Mouse (Mus musculus) limb, embryonic 15.5 days (tissue): ENCODE measurements around the gene Atp6v1e2. TPM values are rescaled to one million over a fixed set of nuclear protein-coding genes. Genes with fewer than 3 reads are reported as not detected.

ENCODE experiments used
- ATAC-seq: fragments of 200-750 bp; cut with Nextera tagmentation; 2 replicates; pipeline ENCODE4 v1.8.0; 2017; ENCODE audit warnings: low read depth, moderate TSS enrichment; ENCODE audit not compliant: insufficient number of reproducible peaks, low FRiP score, low TSS enrichment
- H3K27ac ChIP-seq: fragments of 300-500 bp; sonication (generic); 2 replicates; pipeline ENCODE4 v1.5.1; 2015; ENCODE audit warnings: moderate library complexity, mild to moderate bottlenecking, inconsistent platforms
- H3K27me3 ChIP-seq: fragments of 300-500 bp; sonication (generic); 2 replicates; pipeline ENCODE4 v1.6.1; 2015; ENCODE audit warnings: inconsistent platforms
- H3K36me3 ChIP-seq: fragments of 300-500 bp; sonication (generic); 2 replicates; pipeline ENCODE4 v1.6.1; 2015; ENCODE audit warnings: inconsistent platforms
- H3K4me1 ChIP-seq: fragments of 300-500 bp; sonication (generic); 2 replicates; pipeline ENCODE4 v1.6.1; 2015; ENCODE audit warnings: inconsistent platforms
- H3K4me2 ChIP-seq: fragments of 300-500 bp; sonication (generic); 2 replicates; pipeline ENCODE4 v1.6.1; 2015; ENCODE audit warnings: mild to moderate bottlenecking, inconsistent platforms
- H3K4me3 ChIP-seq: fragments of 300-500 bp; sonication (generic); 2 replicates; pipeline ENCODE4 v1.5.1; 2015; ENCODE audit warnings: mild to moderate bottlenecking, inconsistent platforms
- H3K9ac ChIP-seq: fragments of 300-500 bp; sonication (generic); 2 replicates; pipeline ENCODE4 v1.6.1; 2015; ENCODE audit warnings: inconsistent platforms
- H3K9me3 ChIP-seq: fragments of 300-500 bp; sonication (generic); 2 replicates; pipeline ENCODE4 v1.6.1; 2016; ENCODE audit warnings: inconsistent platforms
- WGBS: fragments of 180-500 bp; shearing (Covaris S2); methylation state at CpG from one replicate; pipeline ENCODE4 v1.1.7; 2015; 5-methylcytosine and 5-hydroxymethylcytosine counted together
- polyA plus RNA-seq: library from polyadenylated mRNA; unstranded; fragments of >200 nt; fragmentation: Nextera tagmentation; extraction: Ambion mirVana; gene quantifications from 2 replicates; pipeline ENCODE4 v1.2.1, GENCODE M21; 2015

Gene Atp6v1e2
- polyA plus RNA-seq, 1 experiment from 2014 or later, result not detected

GRCm38 (mm10) chr17:86909733-86910495, 37.8 kb downstream of the Atp6v1e2 start:
- Histone ChIP-seq H3K4me2 (no peak overlapping the region), H3K4me3 (no peak overlapping the region), H3K27me3 (peaks cover 7% of the 10 kb centered on the region; the same call in 1 of the 2 replicates), H3K9ac (no peak overlapping the region), H3K27ac (no peak overlapping the region), H3K4me1 (peaks cover 15% of the 10 kb centered on the region), H3K36me3 (no peaks in the 10 kb centered on the region), H3K9me3 (no peaks in the 10 kb centered on the region)
- 72% methylated on average over 14 of the region's 14 CpGs for WGBS
- no peak for ATAC-seq

GRCm38 (mm10) chr17:86908316-86908715, 39.4 kb downstream of the Atp6v1e2 start:
- peaks cover 7% of the 10 kb centered on the region; the same call in 1 of the 2 replicates for H3K27me3 ChIP-seq
- H3K4me2 ChIP-seq, result no peak overlapping the region
- no peaks in the 10 kb centered on the region for H3K9me3 ChIP-seq
- no peak overlapping the region for H3K4me3 ChIP-seq
- H3K4me1 ChIP-seq, result peaks cover 22% of the 10 kb centered on the region
- no peak overlapping the region for H3K9ac ChIP-seq
- ATAC-seq, result no peak
- H3K36me3 ChIP-seq, result no peaks in the 10 kb centered on the region
- no peak overlapping the region for H3K27ac ChIP-seq
- WGBS, result 66% methylated on average over 8 of the region's 8 CpGs

GRCm38 (mm10) chr17:86907092-86907491, 40.6 kb downstream of the Atp6v1e2 start:
- Histone ChIP-seq H3K9ac (no peak overlapping the region), H3K36me3 (no peaks in the 10 kb centered on the region), H3K4me3 (no peak overlapping the region), H3K27ac (no peak overlapping the region), H3K27me3 (peaks cover 7% of the 10 kb centered on the region; the same call in 1 of the 2 replicates), H3K9me3 (no peaks in the 10 kb centered on the region), H3K4me1 (peaks cover 22% of the 10 kb centered on the region), H3K4me2 (no peak overlapping the region)
- 81% methylated on average over 3 of the region's 3 CpGs for WGBS
- no peak for ATAC-seq

- Histone ChIP-seq H3K9ac (no peak overlapping the region), H3K4me2 (no peak overlapping the region), H3K9me3 (no peaks in the 10 kb centered on the region), H3K4me3 (no peak overlapping the region), H3K4me1 (peaks cover 22% of the 10 kb centered on the region), H3K27ac (no peak overlapping the region), H3K27me3 (peaks cover 7% of the 10 kb centered on the region; the same call in 1 of the 2 replicates), H3K36me3 (no peaks in the 10 kb centered on the region)
- ATAC-seq, result no peak
- WGBS, result 35% methylated on average over 6 of the region's 6 CpGs
These were observed 41.1 kb downstream of the Atp6v1e2 start for GRCm38 (mm10) chr17:86906601-86907000.

- Histone ChIP-seq H3K4me2 (peak overlapping the region; percentile 36; the same call in 1 of the 2 replicates), H3K4me1 (peaks cover 22% of the 10 kb centered on the region), H3K27me3 (peaks cover 7% of the 10 kb centered on the region; the same call in 1 of the 2 replicates), H3K9ac (no peak overlapping the region), H3K27ac (peak overlapping the region; percentile 81), H3K9me3 (no peaks in the 10 kb centered on the region), H3K36me3 (no peaks in the 10 kb centered on the region), H3K4me3 (no peak overlapping the region)
- 2% methylated on average over 9 of the region's 9 CpGs for WGBS
- peak; percentile 48; the same call in 1 of the 2 replicates for ATAC-seq
These were observed 41.6 kb downstream of the Atp6v1e2 start for GRCm38 (mm10) chr17:86906136-86906461.

- H3K4me3 ChIP-seq, result no peak overlapping the region
- H3K9ac ChIP-seq, result no peak overlapping the region
- ATAC-seq, result peak; percentile 51; the same call in 1 of the 2 replicates
These were observed 42.2 kb downstream of the Atp6v1e2 start for GRCm38 (mm10) chr17:86905297-86906135.

GRCm38 (mm10) chr17:86904206-86904605, 43.5 kb downstream of the Atp6v1e2 start:
- Histone ChIP-seq H3K27me3 (peaks cover 7% of the 10 kb centered on the region; the same call in 1 of the 2 replicates), H3K4me3 (no peak overlapping the region)
- WGBS, result 66% methylated on average over 3 of the region's 3 CpGs

More at GRCm38 (mm10) chr17:86905297-86906135, 42.2 kb downstream of the Atp6v1e2 start:
- Histone ChIP-seq H3K4me1 (peaks cover 22% of the 10 kb centered on the region), H3K4me2 (peak overlapping the region; percentile 36; the same call in 1 of the 2 replicates), H3K27me3 (peaks cover 7% of the 10 kb centered on the region; the same call in 1 of the 2 replicates), H3K36me3 (no peaks in the 10 kb centered on the region), H3K9me3 (no peaks in the 10 kb centered on the region), H3K27ac (peak overlapping the region; percentile 81)
- 20% methylated on average over 19 of the region's 19 CpGs for WGBS

GRCm38 (mm10) chr17:86903596-86903995, 44.1 kb downstream of the Atp6v1e2 start:
- no peaks in the 10 kb centered on the region for H3K36me3 ChIP-seq
- peaks cover 7% of the 10 kb centered on the region; the same call in 1 of the 2 replicates for H3K27me3 ChIP-seq
- no peak overlapping the region for H3K4me2 ChIP-seq
- H3K4me3 ChIP-seq, result no peak overlapping the region
- H3K27ac ChIP-seq, result no peak overlapping the region
- ATAC-seq, result no peak
- H3K9me3 ChIP-seq, result no peaks in the 10 kb centered on the region
- H3K4me1 ChIP-seq, result peaks cover 22% of the 10 kb centered on the region
- 36% methylated on average over 7 of the region's 7 CpGs for WGBS
- H3K9ac ChIP-seq, result no peak overlapping the region

More at GRCm38 (mm10) chr17:86904206-86904605, 43.5 kb downstream of the Atp6v1e2 start:
- no peak overlapping the region for H3K27ac ChIP-seq
- H3K4me1 ChIP-seq, result peaks cover 22% of the 10 kb centered on the region
- no peak for ATAC-seq
- no peak overlapping the region for H3K4me2 ChIP-seq
- no peaks in the 10 kb centered on the region for H3K9me3 ChIP-seq
- no peaks in the 10 kb centered on the region for H3K36me3 ChIP-seq
- H3K9ac ChIP-seq, result no peak overlapping the region

- no peak overlapping the region for H3K4me2 ChIP-seq
- H3K4me3 ChIP-seq, result no peak overlapping the region
- H3K36me3 ChIP-seq, result no peaks in the 10 kb centered on the region
- H3K9ac ChIP-seq, result no peak overlapping the region
- H3K9me3 ChIP-seq, result no peaks in the 10 kb centered on the region
- 90% methylated on average over 14 of the region's 14 CpGs for WGBS
- H3K27ac ChIP-seq, result no peak overlapping the region
- H3K4me1 ChIP-seq, result peaks cover 22% of the 10 kb centered on the region
- no peak for ATAC-seq
- H3K27me3 ChIP-seq, result peaks cover 7% of the 10 kb centered on the region; the same call in 1 of the 2 replicates
These were observed 45.2 kb downstream of the Atp6v1e2 start for GRCm38 (mm10) chr17:86902399-86903067.

GRCm38 (mm10) chr17:86900564-86900963, 47.1 kb downstream of the Atp6v1e2 start:
- 68% methylated on average over 5 of the region's 5 CpGs for WGBS
- no peak overlapping the region for H3K9ac ChIP-seq
- no peaks in the 10 kb centered on the region for H3K36me3 ChIP-seq
- no peak overlapping the region for H3K27ac ChIP-seq
- H3K4me1 ChIP-seq, result peaks cover 13% of the 10 kb centered on the region
- H3K9me3 ChIP-seq, result no peaks in the 10 kb centered on the region
- H3K27me3 ChIP-seq, result no peaks in the 10 kb centered on the region
- H3K4me2 ChIP-seq, result no peak overlapping the region
- no peak for ATAC-seq
- H3K4me3 ChIP-seq, result no peak overlapping the region

- Histone ChIP-seq H3K4me1 (peaks cover 6% of the 10 kb centered on the region), H3K4me2 (no peak overlapping the region), H3K27ac (no peak overlapping the region), H3K4me3 (no peak overlapping the region), H3K9me3 (no peaks in the 10 kb centered on the region), H3K9ac (no peak overlapping the region), H3K36me3 (no peaks in the 10 kb centered on the region), H3K27me3 (no peaks in the 10 kb centered on the region)
- ATAC-seq, result no peak
- 75% methylated on average over 5 of the region's 5 CpGs for WGBS
These were observed 47.9 kb downstream of the Atp6v1e2 start for GRCm38 (mm10) chr17:86899821-86900220.
